Mouse (Mus musculus): ENCODE data around the gene Inpp4b.

Inpp4b gene

GRCm38 (mm10) chr8:81342236-81342998 lies at the start of gene Inpp4b:
TSS of gene Inpp4b (plus strand) at chr8:81342556.
- peak; percentile 72 for DNase-seq (ENCODE audit: low read depth)

GRCm38 (mm10) chr8:81335250-81335649 lies 7.1 kb upstream of the Inpp4b start:
- no peak for DNase-seq (ENCODE audit: low read depth)

- no peak for DNase-seq (ENCODE audit: low read depth)
Measured at GRCm38 (mm10) chr8:81341191-81341590, 1.2 kb upstream of the Inpp4b start.

- peak; percentile 53 for DNase-seq (ENCODE audit: low read depth)
Measured at GRCm38 (mm10) chr8:81341591-81342235, 643 bp upstream of the Inpp4b start.

GRCm38 (mm10) chr8:81342999-81343302 lies 595 bp downstream of the Inpp4b start:
- DNase-seq (ENCODE audit: low read depth) = no peak

- DNase-seq (ENCODE audit: low read depth) = peak; percentile 22
Measured at GRCm38 (mm10) chr8:81345170-81345697, 2.9 kb downstream of the Inpp4b start.

- peak; percentile 45 for DNase-seq (ENCODE audit: low read depth)
Measured at GRCm38 (mm10) chr8:81349452-81349851, 7.1 kb downstream of the Inpp4b start.

GRCm38 (mm10) chr8:81353460-81353859 lies 11.1 kb downstream of the Inpp4b start:
- DNase-seq (ENCODE audit: low read depth) = no peak

GRCm38 (mm10) chr8:81358108-81358507 lies 15.8 kb downstream of the Inpp4b start:
- DNase-seq (ENCODE audit: low read depth) = no peak

GRCm38 (mm10) chr8:81360518-81360917 lies 18.2 kb downstream of the Inpp4b start:
- no peak for DNase-seq (ENCODE audit: low read depth)

GRCm38 (mm10) chr8:81361162-81361561 lies 18.8 kb downstream of the Inpp4b start:
- DNase-seq (ENCODE audit: low read depth) = no peak

- DNase-seq (ENCODE audit: low read depth) = no peak
Measured at GRCm38 (mm10) chr8:81370607-81371006, 28.3 kb downstream of the Inpp4b start.

- DNase-seq (ENCODE audit: low read depth) = no peak
Measured at GRCm38 (mm10) chr8:81371844-81372243, 29.5 kb downstream of the Inpp4b start.

- DNase-seq (ENCODE audit: low read depth) = no peak
Measured at GRCm38 (mm10) chr8:81374877-81375475, 32.6 kb downstream of the Inpp4b start.

GRCm38 (mm10) chr8:81388953-81389352 lies 46.6 kb downstream of the Inpp4b start:
- no peak for DNase-seq (ENCODE audit: low read depth)

GRCm38 (mm10) chr8:81399071-81399470 lies 56.7 kb downstream of the Inpp4b start:
- no peak for DNase-seq (ENCODE audit: low read depth)

GRCm38 (mm10) chr8:81399501-81399900 lies 57.1 kb downstream of the Inpp4b start:
- no peak for DNase-seq (ENCODE audit: low read depth)

- no peak for DNase-seq (ENCODE audit: low read depth)
Measured at GRCm38 (mm10) chr8:81412707-81413106, 70.4 kb downstream of the Inpp4b start.

- no peak for DNase-seq (ENCODE audit: low read depth)
Measured at GRCm38 (mm10) chr8:81443957-81444356, 101.6 kb downstream of the Inpp4b start.

- DNase-seq (ENCODE audit: low read depth) = no peak
Measured at GRCm38 (mm10) chr8:81449798-81450197, 107.4 kb downstream of the Inpp4b start.

GRCm38 (mm10) chr8:81452082-81452481 lies 109.7 kb downstream of the Inpp4b start:
- DNase-seq (ENCODE audit: low read depth) = no peak

GRCm38 (mm10) chr8:81454830-81455229 lies 112.5 kb downstream of the Inpp4b start:
- no peak for DNase-seq (ENCODE audit: low read depth)

- DNase-seq (ENCODE audit: low read depth) = no peak
Measured at GRCm38 (mm10) chr8:81463762-81464161, 121.4 kb downstream of the Inpp4b start.

Measured in 416B (cell line).